Mouse (Mus musculus) E14TG2a.4 (cell line): ENCODE results near the gene Sugct.
A peak's percentile ranks its signal among the peaks of the same experiment; 100 is the strongest.

ENCODE experiments used
- H3K27me3 ChIP-seq: 2 replicates; pipeline ENCODE4 v1.6.1; 2014; ENCODE audit warnings: low read length, control low read depth; ENCODE audit not compliant: insufficient read depth
- H3K36me3 ChIP-seq: 2 replicates; pipeline ENCODE4 v1.6.1; 2014; ENCODE audit warnings: low read length, control low read depth; ENCODE audit not compliant: insufficient read depth
- H3K4me1 ChIP-seq: replicated peaks from 2 replicates; pipeline ENCODE4 v1.6.1; 2014; ENCODE audit warnings: low read depth, low read length, control low read depth
- H3K4me3 ChIP-seq: replicated peaks from 2 replicates; pipeline ENCODE4 v1.5.1; 2014; ENCODE audit warnings: mild to moderate bottlenecking, low read length
- H3K9me3 ChIP-seq: 2 replicates; pipeline ENCODE4 v1.6.1; 2014; ENCODE audit warnings: low read length, control low read depth
- CTCF ChIP-seq: conservative IDR thresholded peaks from 2 replicates; pipeline ENCODE4 v1.5.1; 2014; ENCODE audit warnings: low read length
- NANOG ChIP-seq: IDR thresholded peaks from 2 replicates; pipeline ENCODE4 v1.6.1; 2014; ENCODE audit warnings: borderline replicate concordance, low read length, mixed read lengths
- POU5F1 ChIP-seq: IDR thresholded peaks from 2 replicates; pipeline ENCODE4 v1.6.1; 2014; ENCODE audit warnings: low read length, borderline replicate concordance

Sugct gene

DNA sequence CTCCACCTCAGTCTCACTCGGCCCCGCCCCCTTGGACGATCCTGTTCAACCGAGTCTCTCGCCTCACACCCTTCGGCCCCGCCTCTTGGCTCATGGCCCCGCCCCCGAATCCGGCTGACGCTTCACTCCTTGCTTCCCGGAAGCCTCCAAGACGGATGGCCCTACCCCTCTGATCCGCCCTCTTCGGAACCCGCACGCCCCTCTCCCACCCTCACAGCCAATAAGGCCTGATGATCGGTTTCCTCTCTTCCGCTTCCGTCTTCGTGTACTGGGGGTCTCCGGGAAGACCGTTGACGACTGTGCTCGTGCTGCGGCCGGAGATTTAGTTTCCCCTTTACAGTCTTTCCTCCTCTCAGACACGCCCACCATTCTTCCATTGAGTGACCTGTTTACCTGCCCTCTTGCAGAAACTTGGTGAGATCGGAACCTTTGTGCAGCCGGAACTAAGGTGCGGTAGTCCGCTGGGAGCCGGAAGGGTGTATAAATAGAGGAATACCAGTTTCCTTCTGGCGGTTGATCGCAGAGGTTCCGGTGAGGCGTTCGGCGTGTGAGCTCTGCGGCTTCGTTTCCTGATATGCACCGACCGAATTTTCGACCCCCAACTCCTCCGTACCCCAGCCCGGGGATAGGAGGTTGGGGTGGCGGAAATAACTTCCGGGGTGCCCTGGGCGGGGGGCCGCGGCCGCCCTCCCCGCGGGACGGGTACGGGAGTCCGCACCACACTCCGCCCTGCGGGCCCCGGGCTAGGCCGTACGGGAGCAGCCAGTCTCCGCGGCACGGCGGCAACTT is at the start of gene Sugct, which contains the start of gene Mplkip:
Gene Sugct (minus strand): TSS at position 643 of the 789 bp plus-strand sequence.
Gene Mplkip (plus strand): TSS at position 282 of the 789 bp plus-strand sequence.
- H3K27me3 ChIP-seq: no peaks in the 10 kb centered on the region
- peak within 1 kb of the TSS; percentile 94 for H3K4me3 ChIP-seq
- no peaks in the 10 kb centered on the region for H3K9me3 ChIP-seq
- peaks cover 13% of the 10 kb centered on the region for H3K36me3 ChIP-seq
- no peak for TF ChIP-seq CTCF
- TF ChIP-seq NANOG: no peak
- TF ChIP-seq POU5F1: no peak
- peaks cover 44% of the 10 kb centered on the region for H3K4me1 ChIP-seq

DNA sequence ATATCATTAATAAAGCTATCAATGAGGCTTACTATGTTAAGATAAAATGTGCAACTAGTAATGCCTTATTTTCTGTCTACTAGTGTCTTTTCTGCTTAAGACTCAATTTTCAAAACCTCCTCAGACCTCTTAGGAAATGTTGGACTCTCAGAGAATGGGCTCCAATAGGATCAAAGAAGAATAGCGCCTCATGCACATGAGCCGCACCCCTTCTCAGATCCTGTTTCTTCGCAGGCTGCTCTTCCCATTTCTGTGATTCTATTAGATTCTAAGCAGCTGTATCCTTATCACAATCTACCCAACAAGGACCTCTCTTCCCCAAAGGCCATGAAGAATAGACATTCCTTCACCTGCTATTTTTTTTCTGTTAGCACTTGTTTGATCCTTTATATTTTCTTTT is 33.4 kb upstream of the Sugct start:
- Histone ChIP-seq H3K4me3 (no peak overlapping the region), H3K27me3 (no peaks in the 10 kb centered on the region), H3K36me3 (peaks cover 23% of the 10 kb centered on the region), H3K4me1 (no peaks in the 10 kb centered on the region), H3K9me3 (no peaks in the 10 kb centered on the region)
- TF ChIP-seq POU5F1 (no peak), NANOG (no peak), CTCF (no peak)

DNA sequence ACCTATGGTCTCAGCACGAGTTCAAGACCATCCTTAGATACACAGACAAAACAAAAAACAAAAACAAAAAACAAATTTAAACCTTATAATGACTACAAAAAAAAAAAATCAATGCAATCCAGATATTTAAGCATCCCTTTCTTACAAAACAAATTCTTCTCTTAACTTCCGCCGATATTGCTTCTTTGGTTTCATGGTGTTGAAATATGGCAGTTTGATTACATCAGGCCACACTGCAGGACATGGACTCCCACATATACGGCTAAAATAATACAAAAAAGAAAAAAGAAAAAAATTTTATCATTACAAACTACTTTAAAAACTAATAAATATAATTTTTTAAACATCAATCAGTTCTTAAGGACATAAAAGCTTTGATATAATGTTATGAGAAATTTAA is 32.6 kb upstream of the Sugct start:
- H3K27me3 ChIP-seq: no peaks in the 10 kb centered on the region
- no peak for TF ChIP-seq NANOG
- TF ChIP-seq POU5F1: no peak
- no peak for TF ChIP-seq CTCF
- H3K4me3 ChIP-seq: no peak overlapping the region
- H3K9me3 ChIP-seq: no peaks in the 10 kb centered on the region
- no peaks in the 10 kb centered on the region for H3K4me1 ChIP-seq
- peaks cover 23% of the 10 kb centered on the region for H3K36me3 ChIP-seq

DNA sequence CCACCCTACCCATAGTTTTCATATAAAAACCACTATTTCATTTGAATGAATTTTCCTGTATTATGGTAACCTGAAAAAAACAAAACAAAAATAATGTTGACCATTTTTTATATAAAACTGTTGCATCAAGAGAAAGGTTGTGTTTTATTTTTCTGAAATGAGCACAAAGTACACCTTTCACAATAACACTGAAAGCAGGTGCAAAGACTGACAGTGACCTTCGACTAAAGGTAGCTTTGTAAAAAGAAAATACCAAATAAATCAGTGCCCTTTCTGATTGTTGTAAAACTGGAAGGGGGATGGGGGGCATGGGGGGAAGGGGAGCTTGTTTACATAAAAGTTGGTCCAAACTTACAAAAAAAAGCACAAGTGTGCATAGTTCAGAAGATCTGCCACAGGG is 22.0 kb upstream of the Sugct start:
- TF ChIP-seq CTCF (no peak), POU5F1 (no peak), NANOG (no peak)
- H3K4me1 ChIP-seq: no peaks in the 10 kb centered on the region
- no peaks in the 10 kb centered on the region for H3K27me3 ChIP-seq
- H3K4me3 ChIP-seq: no peak overlapping the region
- H3K9me3 ChIP-seq: no peaks in the 10 kb centered on the region
- H3K36me3 ChIP-seq: peaks cover 62% of the 10 kb centered on the region

DNA sequence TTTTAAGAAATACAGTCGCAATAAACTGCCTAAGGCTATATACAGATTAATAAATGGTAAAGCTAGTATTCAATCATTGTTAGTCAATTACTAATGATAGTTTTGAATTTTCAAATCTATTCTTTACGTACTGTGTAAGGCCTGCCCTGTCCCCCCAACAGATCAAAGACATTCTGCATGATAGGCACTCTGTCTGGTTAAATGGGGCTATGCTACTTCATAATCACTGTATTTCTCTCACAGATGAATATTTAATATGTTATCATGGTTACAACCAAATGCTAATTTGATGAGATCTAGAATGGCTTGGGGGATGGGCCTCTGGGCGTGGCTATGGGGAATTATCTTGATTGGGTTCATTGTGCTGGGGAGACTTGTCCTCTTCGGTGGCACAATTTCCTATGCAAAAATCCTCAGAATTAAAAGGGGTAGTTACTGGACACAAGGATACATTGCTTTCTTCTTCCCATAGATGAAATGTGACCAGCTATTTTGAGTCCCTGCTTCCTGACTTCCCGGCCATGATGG is 13.5 kb upstream of the Sugct start:
- Histone ChIP-seq H3K4me3 (no peak overlapping the region), H3K27me3 (no peaks in the 10 kb centered on the region), H3K9me3 (no peaks in the 10 kb centered on the region), H3K4me1 (peaks cover 7% of the 10 kb centered on the region), H3K36me3 (peaks cover 9% of the 10 kb centered on the region; the same call in 1 of the 2 replicates)
- no peak for TF ChIP-seq POU5F1
- TF ChIP-seq NANOG: no peak
- no peak for TF ChIP-seq CTCF

DNA sequence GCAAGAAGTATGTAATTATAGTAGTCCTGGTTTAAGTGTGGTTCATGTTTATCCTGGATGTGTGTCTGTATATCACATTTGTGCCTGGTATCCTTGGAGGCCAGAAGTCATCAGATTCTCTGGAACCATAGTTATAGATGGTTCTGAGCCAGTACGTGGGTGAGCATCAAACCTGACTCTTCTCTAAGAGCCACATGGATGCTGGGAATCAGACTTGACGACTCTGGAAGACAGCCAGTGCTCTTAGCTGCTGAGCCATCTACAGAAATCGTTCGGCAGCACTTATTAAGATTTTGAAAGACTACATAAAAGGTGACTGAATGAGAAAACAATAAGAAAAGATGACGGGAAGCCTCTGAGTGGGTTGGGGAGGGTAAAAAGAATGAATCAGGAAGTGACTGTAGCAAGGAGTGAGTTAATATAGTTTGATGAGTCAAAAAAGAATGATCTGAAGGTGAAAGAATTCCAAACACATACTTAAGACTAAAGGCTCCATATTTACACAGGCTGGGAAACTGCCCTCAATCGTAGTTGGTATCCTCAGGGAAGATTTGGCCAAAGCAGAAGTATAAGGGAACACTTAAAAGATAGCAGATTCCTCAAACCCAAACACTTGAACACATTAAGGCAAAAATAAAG is 10.0 kb upstream of the Sugct start:
- H3K36me3 ChIP-seq: peaks cover 26% of the 10 kb centered on the region
- H3K4me1 ChIP-seq: peaks cover 40% of the 10 kb centered on the region
- no peak overlapping the region for H3K4me3 ChIP-seq
- TF ChIP-seq POU5F1: no peak
- TF ChIP-seq CTCF: no peak
- TF ChIP-seq NANOG: no peak
- no peaks in the 10 kb centered on the region for H3K27me3 ChIP-seq
- H3K9me3 ChIP-seq: no peaks in the 10 kb centered on the region

DNA sequence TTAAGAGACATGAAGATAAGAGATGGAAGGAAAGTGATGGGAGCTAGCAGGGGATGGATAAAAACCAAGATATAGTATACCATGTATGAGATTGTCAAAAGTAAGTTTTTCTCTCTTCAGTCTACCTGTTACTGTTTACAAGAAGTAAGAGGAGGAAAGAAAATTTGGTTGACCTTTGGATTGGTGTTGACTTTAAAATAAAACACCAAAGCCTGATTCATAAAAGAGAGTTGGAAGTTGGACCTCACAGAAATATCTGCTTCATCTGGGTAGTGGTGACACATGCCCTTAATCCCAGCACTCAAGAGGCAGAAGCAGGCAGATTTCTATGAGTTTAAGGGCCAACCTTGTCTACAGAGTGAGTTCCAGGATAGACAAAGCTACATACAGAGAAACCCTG is 7.0 kb upstream of the Sugct start:
- Histone ChIP-seq H3K4me1 (peaks cover 62% of the 10 kb centered on the region), H3K36me3 (peaks cover 30% of the 10 kb centered on the region), H3K9me3 (no peaks in the 10 kb centered on the region), H3K27me3 (no peaks in the 10 kb centered on the region), H3K4me3 (no peak overlapping the region)
- TF ChIP-seq CTCF (no peak), POU5F1 (no peak), NANOG (no peak)

DNA sequence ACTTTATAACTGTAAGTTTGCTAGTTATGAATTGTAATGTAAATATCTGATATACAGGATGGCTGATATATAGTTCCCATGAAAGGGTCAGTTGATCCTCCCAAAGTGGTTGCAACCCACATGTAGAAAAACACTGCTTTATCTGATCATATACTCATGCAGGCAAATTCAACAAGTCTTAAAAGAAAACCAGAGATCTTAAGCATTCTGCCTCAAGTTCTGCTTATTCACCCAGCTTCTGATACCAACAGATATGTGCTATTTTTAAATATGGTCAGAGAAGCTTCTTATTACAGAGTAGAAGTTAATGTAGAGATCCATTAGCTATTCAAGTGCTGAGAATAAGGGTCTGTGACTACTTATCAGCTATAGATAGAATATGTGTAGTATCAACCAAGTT is 6.0 kb upstream of the Sugct start:
- Histone ChIP-seq H3K4me1 (peaks cover 69% of the 10 kb centered on the region), H3K4me3 (no peak overlapping the region), H3K27me3 (no peaks in the 10 kb centered on the region), H3K9me3 (no peaks in the 10 kb centered on the region), H3K36me3 (peaks cover 34% of the 10 kb centered on the region)
- TF ChIP-seq NANOG (no peak), POU5F1 (no peak), CTCF (no peak)
